Mouse (Mus musculus) macrophage (primary cell): ENCODE data around the gene Igfbp7. TPM values are rescaled to one million over a fixed set of nuclear protein-coding genes. Genes with fewer than 3 reads are reported as not detected.

Experiments
- H3K27ac ChIP-seq: fragments of 350-480 bp; formaldehyde crosslinking; 2 replicates; pipeline ENCODE4 v1.9.0; 2021
- H3K36me3 ChIP-seq: fragments of 350-480 bp; formaldehyde crosslinking; 2 replicates; pipeline ENCODE4 v1.9.0; 2021; ENCODE audit errors: inconsistent target
- H3K4me3 ChIP-seq: fragments of 350-480 bp; formaldehyde crosslinking; 2 replicates; pipeline ENCODE4 v1.9.0; 2021; ENCODE audit errors: inconsistent target
- H3K79me2 ChIP-seq: fragments of 350-480 bp; formaldehyde crosslinking; 2 replicates; pipeline ENCODE4 v1.9.0; 2021; ENCODE audit errors: inconsistent target
- WGBS: methylation state at CpG from one replicate; pipeline ENCODE4 v1.1.7; 2026; ENCODE audit warnings: inconsistent platforms; ENCODE audit not compliant: missing documents; 5-methylcytosine and 5-hydroxymethylcytosine counted together
- polyA plus RNA-seq: library from polyadenylated mRNA; stranded (reverse); fragments of 250-400 nt; gene quantifications from 3 replicates; pipeline ENCODE4 v1.2.4, GENCODE M21; 2018; ENCODE audit warnings: inconsistent platforms

The Igfbp7 gene
- polyA plus RNA-seq, 1 experiment from 2014 or later: 0.53 TPM

DNA sequence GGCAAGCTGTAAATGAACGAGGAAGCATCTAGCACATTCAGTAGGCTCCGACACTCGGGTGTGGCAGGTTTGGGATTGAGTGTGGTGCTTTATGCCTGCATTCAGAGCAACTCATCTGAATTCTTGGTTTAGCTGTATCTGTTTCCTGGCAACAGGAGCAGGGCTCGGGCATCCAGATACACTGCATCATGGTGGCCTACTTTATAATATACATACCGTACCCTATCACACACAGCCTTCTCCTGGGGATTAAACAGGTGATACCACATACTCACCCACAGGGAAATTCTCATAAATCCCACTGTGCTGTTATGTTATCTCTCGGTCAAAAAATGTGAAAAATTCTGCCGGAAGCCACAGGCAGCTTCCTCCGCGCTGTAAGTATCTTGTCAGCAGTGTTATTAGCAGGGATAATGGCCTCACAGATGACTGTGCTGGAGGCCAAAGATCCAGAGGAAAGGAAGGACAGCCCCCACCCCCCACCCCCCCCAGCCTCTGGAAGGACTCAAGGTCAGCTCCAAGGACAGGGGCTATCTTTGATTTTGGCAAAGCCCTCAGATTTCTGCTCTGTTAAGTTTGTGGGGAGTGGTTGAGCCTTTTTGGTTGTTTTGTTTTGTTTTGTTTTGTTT lies 13.7 kb downstream of the Igfbp7 start:
- no peaks in the 10 kb centered on the region for H3K36me3 ChIP-seq
- H3K27ac ChIP-seq: no peak overlapping the region
- WGBS: 90% methylated on average over 9 of the region's 9 CpGs
- no peak overlapping the region for H3K4me3 ChIP-seq
- no peaks in the 10 kb centered on the region for H3K79me2 ChIP-seq

DNA sequence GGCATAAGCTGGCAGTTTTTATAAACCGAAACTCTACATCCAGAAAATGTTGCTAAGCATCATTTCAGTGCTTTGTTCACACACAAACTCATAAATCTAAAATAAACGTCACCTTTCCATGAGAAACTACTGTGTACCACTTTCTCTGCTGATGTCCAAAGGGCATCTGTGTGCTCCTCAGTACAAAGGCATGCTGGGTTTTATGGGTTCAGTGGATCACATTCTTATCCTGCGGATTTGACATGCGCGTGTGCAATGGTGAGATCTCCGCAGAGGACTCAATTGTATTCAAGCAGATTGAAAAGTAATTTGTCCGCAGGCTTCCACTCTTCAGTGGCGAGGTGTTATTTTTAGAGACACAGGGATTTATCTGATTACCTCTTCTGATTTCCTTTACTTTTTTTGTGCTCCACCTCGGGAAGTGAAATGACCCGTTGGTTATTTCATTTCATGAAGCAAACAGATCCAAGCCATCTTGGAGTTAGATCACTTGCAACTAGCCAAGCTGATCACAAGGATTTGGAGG lies 14.7 kb downstream of the Igfbp7 start:
- 90% methylated on average over 10 of the region's 10 CpGs for WGBS
- Histone ChIP-seq H3K27ac (no peak overlapping the region), H3K4me3 (no peak overlapping the region), H3K79me2 (no peaks in the 10 kb centered on the region), H3K36me3 (no peaks in the 10 kb centered on the region)

DNA sequence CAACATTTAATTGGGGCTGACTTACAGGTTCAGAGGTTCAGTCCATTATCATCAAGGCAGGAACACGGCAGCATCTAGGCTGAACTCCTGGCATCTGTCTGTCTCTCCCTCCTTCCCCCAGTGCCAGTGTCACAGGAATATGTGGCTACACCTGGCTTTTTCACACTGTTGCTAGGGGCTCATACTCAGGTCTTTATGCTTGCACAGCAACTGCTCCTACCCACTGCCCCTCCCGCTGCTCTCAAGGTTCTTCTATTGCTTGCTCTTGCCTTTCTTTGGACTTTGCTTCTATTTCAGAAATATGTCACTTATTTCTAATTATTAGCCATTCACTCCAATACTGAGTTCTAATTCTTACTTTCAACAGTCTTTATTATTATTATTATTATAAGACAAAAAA lies 17.6 kb downstream of the Igfbp7 start:
- Histone ChIP-seq H3K4me3 (no peak overlapping the region), H3K79me2 (no peaks in the 10 kb centered on the region), H3K36me3 (no peaks in the 10 kb centered on the region), H3K27ac (no peak overlapping the region)
- WGBS: 100% methylated on average over 2 of the region's 2 CpGs

DNA sequence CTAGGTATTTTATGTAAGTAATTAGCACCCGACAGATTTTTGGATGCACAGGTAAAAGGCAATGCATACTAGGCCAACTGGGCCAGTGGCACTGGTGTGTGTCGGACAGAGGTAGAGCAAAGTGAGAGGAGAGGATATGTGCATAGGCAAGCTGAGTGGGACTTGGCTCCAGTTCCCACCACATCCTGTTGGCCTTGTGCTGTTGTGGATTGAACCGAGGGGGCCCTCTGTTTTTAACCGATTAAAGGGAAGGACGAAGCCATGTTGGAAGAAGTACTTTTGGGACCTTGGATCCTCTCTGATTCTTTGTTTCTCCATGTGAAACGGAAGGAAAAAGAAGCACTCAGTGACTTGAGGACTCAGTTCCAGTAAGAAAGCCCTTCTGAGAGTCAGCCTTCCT lies 19.5 kb downstream of the Igfbp7 start:
- WGBS: 70% methylated on average over 6 of the region's 6 CpGs

DNA sequence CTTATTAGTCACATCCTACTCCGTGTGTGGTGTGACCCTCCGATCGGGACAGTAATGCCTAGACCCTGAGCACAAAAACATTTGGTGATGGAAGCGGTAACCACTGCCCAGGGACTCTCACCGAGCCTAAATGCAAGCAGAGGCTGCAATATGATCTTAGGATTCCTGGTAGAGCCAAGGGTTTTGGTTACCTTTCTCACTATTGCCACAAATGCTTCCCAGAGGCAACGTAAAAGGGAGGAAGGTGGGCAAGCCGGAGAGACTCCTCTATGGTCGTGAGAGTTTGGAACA lies 20.5 kb downstream of the Igfbp7 start:
- 93% methylated on average over 8 of the region's 8 CpGs for WGBS
- Histone ChIP-seq H3K36me3 (no peaks in the 10 kb centered on the region), H3K4me3 (no peak overlapping the region), H3K27ac (no peak overlapping the region), H3K79me2 (no peaks in the 10 kb centered on the region)

More for the DNA sequence above, 19.5 kb downstream of the Igfbp7 start:
- H3K79me2 ChIP-seq: no peaks in the 10 kb centered on the region
- H3K36me3 ChIP-seq: no peaks in the 10 kb centered on the region
- H3K27ac ChIP-seq: no peak overlapping the region
- H3K4me3 ChIP-seq: no peak overlapping the region

DNA sequence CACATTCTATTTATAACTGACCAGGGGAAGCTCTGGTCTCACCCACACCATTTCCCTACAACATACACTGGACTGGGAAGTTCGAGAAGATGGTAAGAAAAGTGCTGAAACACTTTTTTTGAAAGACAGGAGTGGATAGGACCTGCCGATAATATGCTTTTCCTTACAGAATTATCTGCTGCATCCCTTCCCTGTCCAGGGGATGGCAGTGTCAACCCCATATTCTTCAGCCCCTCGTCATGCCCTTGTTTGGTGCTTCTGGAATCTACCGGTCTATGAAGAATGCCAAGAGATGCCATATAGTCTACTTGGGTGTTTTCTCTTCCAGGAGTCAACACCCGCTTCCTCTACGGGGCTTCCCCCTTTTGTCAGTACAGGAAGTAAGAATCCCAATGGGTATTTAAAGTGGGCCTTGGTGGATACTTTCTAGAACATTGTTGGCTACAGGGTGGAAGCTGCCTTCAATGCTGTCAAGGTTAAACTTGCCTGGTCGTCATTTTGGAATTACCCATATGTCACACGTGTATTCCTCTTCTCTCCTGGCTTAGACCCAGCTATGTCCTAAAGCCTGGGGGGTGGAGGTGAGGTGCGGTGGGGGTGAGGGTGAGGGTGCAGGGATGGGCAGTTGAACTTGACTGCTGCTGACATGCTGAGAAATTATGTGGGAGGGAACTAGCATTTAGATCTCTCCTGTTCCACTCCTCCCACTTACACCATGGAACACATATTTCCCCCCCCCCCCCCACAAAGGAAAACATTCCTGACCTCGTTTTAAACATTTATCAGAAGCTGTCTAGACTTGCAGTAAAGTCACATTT lies 21.0 kb downstream of the Igfbp7 start:
- H3K4me3 ChIP-seq: no peak overlapping the region
- H3K27ac ChIP-seq: no peak overlapping the region
- WGBS: 41% methylated on average over 10 of the region's 10 CpGs
- no peaks in the 10 kb centered on the region for H3K36me3 ChIP-seq
- H3K79me2 ChIP-seq: no peaks in the 10 kb centered on the region

DNA sequence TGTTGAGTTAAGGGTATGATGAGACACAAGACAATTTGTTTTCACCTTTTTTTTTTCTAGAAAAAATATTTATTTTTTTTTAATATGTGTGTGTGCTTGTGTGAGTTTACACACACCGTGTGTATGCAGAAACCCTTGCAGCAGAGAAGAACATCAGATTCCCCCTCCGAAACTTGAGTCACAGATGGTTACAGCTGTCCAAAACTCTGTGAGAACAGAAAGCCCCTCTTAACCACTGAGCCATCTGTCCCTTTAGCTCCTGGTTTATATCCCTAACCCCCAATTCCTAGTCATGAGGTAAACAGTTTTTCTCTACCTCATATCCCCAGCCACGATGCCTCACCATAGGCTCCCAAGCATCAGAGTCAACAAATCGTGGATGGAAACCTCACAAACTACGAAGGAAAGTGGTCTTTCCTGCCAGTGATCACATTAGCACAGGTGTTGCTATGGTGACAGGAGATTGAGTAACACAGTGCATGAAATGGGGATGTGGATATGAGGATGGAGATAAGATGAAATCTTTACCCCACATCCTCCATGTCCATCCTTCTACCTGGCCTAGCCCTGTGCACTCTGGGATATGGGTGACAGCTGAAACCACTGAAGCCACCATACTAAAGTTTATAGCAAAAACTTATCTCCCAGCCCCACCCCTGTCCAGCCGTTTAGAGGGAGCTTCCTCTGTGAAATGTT lies 21.8 kb downstream of the Igfbp7 start:
- 31% methylated on average over 6 of the region's 6 CpGs for WGBS
- Histone ChIP-seq H3K4me3 (no peak overlapping the region), H3K27ac (no peak overlapping the region), H3K79me2 (no peaks in the 10 kb centered on the region), H3K36me3 (no peaks in the 10 kb centered on the region)

DNA sequence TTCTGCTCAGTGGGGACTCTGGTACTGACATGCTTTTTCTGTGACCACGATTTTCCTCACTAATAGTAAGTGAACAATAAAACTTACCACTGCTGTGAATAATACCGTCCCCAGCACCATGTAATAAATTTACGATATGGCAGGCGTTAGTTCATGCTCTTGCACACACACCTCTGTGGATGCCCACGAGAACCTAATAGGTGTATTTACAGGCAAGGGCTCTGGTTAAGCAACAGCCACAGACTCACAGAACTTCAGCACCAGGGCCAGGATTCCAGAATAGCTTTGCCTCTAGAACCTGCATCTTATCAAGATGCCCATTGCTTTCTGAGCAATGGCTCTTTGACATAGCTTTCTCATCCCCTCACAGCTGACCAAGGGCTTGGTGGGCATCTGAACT lies 22.6 kb downstream of the Igfbp7 start:
- Histone ChIP-seq H3K36me3 (no peaks in the 10 kb centered on the region), H3K79me2 (no peaks in the 10 kb centered on the region), H3K4me3 (no peak overlapping the region), H3K27ac (no peak overlapping the region)
- 83% methylated on average over 5 of the region's 5 CpGs for WGBS

DNA sequence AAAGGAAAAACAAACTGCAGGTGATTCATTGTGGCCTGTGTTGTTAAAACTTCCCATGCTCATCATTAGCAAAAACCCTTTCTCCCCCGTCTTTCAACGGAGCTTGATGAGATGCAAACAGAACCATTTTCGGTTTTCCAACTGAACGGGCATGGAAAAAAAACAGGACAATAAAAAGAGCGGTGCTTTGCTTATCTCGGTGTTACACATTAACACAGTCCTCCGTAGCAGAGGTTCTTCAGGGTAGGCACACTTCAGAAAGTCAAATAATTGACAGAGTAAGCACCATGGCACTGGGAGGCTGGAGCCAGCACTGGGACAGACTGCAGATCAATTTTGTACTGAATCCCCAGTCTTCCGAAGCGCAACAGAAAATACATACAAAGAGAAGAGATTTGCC lies 23.1 kb downstream of the Igfbp7 start:
- no peak overlapping the region for H3K4me3 ChIP-seq
- H3K36me3 ChIP-seq: no peaks in the 10 kb centered on the region
- no peaks in the 10 kb centered on the region for H3K79me2 ChIP-seq
- WGBS: 91% methylated on average over 9 of the region's 9 CpGs
- H3K27ac ChIP-seq: no peak overlapping the region

DNA sequence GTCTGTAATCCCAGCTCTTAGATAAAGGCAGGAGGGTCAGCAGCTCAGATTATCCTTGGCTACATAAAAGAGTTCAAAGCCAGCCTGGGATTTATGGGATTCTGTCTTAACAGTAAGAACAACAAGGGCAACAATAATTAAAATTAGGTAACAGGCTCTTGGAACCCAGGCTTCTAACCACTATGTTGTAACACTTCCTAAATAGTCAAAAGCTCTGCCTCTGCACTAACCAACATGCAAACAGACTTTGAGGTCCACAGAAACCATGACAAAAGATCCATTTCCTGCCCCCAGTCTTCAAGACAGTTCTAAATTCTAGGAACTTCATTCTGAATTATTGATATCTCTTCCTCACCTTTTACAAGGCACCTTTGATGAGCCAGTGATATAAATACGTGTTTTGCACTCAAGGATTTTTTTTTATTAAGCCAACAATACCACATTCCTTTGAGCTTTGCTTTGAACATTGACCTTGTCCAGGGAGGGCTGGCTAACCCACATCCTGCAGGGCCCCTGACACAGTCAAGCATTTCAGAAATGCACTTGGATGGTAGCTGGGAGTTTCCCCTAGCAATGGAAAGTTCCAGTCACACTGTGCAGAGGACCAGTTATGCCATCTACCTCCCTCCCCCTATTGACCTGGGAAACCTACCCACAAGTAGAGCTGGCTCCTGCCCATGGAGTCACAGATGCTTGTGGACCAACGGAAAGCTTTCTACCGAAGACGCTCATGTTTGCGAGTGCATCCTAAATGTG lies 23.9 kb downstream of the Igfbp7 start:
- WGBS: 41% methylated on average over 5 of the region's 5 CpGs
- Histone ChIP-seq H3K27ac (no peak overlapping the region), H3K4me3 (no peak overlapping the region), H3K36me3 (no peaks in the 10 kb centered on the region), H3K79me2 (no peaks in the 10 kb centered on the region)

DNA sequence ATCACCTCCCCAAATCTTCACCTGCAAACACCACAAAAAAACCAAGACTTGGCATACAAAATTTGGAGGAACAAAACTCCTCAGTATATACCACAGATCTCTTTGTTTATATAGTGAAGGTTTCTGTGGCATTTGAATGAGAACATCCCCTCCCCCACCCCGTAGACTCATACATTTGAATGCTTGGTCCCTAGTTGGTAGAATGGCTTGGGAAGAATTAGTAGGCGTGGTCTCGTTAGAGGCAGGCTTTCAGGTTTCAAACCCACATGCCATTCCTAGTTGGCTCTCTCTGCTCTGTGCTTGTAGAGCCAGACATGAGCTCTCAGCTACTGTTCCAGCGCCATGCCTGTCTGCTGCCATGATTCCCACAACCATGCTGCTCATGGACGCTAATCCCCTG lies 26.2 kb downstream of the Igfbp7 start:
- no peaks in the 10 kb centered on the region for H3K79me2 ChIP-seq
- 95% methylated on average over 5 of the region's 5 CpGs for WGBS
- no peak overlapping the region for H3K27ac ChIP-seq
- no peak overlapping the region for H3K4me3 ChIP-seq
- no peaks in the 10 kb centered on the region for H3K36me3 ChIP-seq

DNA sequence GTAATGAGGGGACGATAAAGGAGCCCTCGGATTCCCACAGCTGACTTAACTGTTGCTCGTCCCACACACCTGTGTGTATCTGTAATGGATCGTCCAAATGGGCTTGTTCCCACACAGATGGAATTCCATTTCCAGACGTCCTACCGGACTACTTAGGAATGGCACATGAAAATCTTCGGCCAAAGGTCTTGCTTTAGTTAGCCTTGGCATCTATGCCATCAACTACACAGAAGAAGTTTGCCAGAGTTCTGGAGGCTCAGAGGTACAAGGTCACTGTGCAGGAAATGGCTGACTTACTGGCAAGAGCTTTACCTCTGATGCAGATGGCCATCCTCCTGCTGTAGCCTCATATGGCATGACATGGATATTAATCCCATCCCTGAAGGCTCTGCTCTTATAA lies 26.6 kb downstream of the Igfbp7 start:
- Histone ChIP-seq H3K4me3 (no peak overlapping the region), H3K27ac (no peak overlapping the region), H3K79me2 (no peaks in the 10 kb centered on the region), H3K36me3 (no peaks in the 10 kb centered on the region)
- 97% methylated on average over 7 of the region's 7 CpGs for WGBS

DNA sequence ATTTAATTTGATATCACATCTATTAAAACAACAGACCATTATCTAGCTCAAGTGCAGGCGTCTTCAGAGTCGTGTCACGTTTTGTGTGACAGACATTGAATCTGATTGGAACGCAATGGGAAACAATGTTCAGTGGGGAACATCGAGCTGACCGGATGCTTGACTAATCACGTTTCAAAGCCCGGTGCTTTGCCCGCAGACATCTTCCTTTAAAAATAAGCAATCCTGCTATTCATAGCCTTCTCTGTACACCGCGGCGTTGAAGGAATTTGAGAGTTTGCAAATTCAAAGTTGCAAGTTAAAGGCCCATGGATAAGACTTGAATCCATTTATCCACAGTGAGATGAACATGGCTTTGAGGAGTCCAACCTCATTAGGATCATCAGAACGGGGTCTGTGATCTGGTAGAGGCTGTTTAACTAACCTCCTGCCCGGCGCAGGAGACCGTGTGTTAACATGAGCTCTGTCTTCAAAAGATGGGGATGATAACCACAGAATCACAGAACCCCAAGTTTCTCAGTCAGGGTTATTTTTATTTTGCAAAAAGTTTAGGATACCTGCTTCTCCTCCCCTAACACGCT lies 27.4 kb downstream of the Igfbp7 start:
- Histone ChIP-seq H3K36me3 (no peaks in the 10 kb centered on the region), H3K27ac (no peak overlapping the region), H3K4me3 (no peak overlapping the region), H3K79me2 (no peaks in the 10 kb centered on the region)
- WGBS: 90% methylated on average over 17 of the region's 17 CpGs

DNA sequence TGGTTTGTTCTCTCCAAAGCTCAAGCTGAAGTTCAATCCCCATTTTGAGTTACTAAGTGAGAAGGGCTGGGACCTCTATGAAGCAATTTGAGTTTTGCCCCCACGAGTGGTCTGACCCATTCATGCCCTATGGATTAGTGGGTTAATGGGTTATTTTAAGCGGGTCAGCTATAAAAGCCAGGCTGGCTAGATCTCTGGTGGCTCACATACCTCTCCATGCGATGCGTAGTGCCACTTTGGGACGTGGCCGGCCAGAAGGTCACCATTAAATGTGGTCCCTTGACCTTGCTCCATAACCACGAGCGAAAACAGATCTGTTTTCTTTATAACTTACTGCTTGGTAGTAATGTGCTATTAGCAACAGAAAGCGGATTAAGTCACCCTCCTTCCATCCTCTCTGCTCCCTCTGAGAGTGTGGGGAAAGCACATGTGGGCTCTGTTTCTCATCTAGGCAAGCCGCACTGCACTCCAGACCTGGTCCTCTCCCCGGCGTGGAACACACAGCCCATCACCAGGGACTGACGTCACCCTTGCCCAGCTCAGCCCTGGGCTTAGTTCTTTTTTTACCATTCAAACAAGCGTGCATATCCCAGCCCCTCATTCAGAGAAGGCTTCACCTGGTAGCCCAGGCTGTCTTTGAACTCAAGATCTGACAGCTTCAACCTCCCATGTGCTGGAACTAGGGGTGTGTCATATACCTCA lies 28.3 kb downstream of the Igfbp7 start:
- no peak overlapping the region for H3K4me3 ChIP-seq
- H3K36me3 ChIP-seq: no peaks in the 10 kb centered on the region
- H3K27ac ChIP-seq: no peak overlapping the region
- H3K79me2 ChIP-seq: no peaks in the 10 kb centered on the region
- WGBS: 92% methylated on average over 14 of the region's 14 CpGs
